Mouse (Mus musculus) testis, adult 2 months (tissue): Measurements from ENCODE around the gene Kctd14. TPM values are rescaled to one million over a fixed set of nuclear protein-coding genes. Genes with fewer than 3 reads are reported as not detected.
"Not testable (repeated sequence)": the region's sequence is repeated elsewhere in the genome, so short reads cannot be mapped to it uniquely, and the experiment has no call there.

Experiments used
- H3K27ac ChIP-seq: fragments of 200-500 bp; 2 replicates; pipeline ENCODE4 v1.5.1; 2012; ENCODE audit warnings: low read depth, low read length; ENCODE audit not compliant: control insufficient read depth, insufficient read depth
- H3K27me3 ChIP-seq: fragments of 200-500 bp; 2 replicates; pipeline ENCODE4 v1.6.1; 2012; ENCODE audit warnings: mild to moderate bottlenecking, low read length, moderate library complexity; ENCODE audit not compliant: control insufficient read depth, insufficient read depth
- H3K36me3 ChIP-seq: fragments of 200-500 bp; 2 replicates; pipeline ENCODE4 v1.6.1; 2012; ENCODE audit warnings: mild to moderate bottlenecking, low read length; ENCODE audit not compliant: control insufficient read depth, insufficient read depth
- H3K4me1 ChIP-seq: fragments of 200-500 bp; 2 replicates; pipeline ENCODE4 v1.6.1; 2012; ENCODE audit warnings: low read length; ENCODE audit not compliant: control insufficient read depth, insufficient read depth
- H3K4me3 ChIP-seq: fragments of 200-500 bp; 2 replicates; pipeline ENCODE4 v1.5.1; 2012; ENCODE audit warnings: low read depth, mild to moderate bottlenecking, low read length, moderate library complexity, mixed read lengths; ENCODE audit not compliant: control insufficient read depth
- CTCF ChIP-seq: fragments of 200-500 bp; IDR thresholded peaks from 2 replicates; pipeline ENCODE4 v1.5.1; 2012; ENCODE audit warnings: low read depth, mild to moderate bottlenecking, inconsistent platforms, low read length, moderate library complexity; ENCODE audit not compliant: control insufficient read depth, insufficient read depth, insufficient replicate concordance
- POLR2A ChIP-seq: fragments of 200-500 bp; IDR thresholded peaks from 2 replicates; pipeline ENCODE4 v1.6.1; 2012; ENCODE audit warnings: low read depth, mild to moderate bottlenecking, inconsistent platforms, low read length, moderate library complexity; ENCODE audit not compliant: control insufficient read depth
- polyA plus RNA-seq: library from polyadenylated mRNA; depleted of rRNA; stranded (reverse); fragments of >200 nt; gene quantifications from 2 replicates; pipeline ENCODE4 v1.2.3, GENCODE M21; 2012; rRNA removed

The Kctd14 gene
- polyA plus RNA-seq, result 8.8 and 12.2 TPM in 2 replicates

DNA sequence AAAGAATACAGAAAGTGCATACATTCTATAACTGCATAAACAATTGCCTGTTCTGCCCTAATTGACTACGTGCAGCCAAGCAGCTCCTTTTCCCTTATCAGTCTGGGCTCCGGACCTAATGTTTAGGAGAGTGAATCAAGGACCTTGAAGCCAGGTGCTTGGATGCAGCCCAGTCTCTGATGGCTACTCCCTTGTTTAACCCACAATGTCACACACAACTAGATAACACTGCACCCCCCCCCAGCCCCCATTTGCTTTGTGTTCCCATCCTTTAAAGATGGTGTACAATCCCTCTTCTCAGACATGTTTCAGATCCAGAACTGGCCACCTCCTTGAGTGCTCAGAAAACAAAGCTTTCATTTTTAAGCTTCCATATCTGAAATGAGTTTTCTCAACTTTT, at the start of gene Kctd14:
TSS of gene Kctd14 (plus strand) at position 301 of the 400 bp plus-strand sequence.
- H3K27ac ChIP-seq, result peak within 1 kb of the TSS; percentile 59
- not testable (repeated sequence) for H3K27me3 ChIP-seq, H3K4me1 ChIP-seq, H3K4me3 ChIP-seq, H3K36me3 ChIP-seq

DNA sequence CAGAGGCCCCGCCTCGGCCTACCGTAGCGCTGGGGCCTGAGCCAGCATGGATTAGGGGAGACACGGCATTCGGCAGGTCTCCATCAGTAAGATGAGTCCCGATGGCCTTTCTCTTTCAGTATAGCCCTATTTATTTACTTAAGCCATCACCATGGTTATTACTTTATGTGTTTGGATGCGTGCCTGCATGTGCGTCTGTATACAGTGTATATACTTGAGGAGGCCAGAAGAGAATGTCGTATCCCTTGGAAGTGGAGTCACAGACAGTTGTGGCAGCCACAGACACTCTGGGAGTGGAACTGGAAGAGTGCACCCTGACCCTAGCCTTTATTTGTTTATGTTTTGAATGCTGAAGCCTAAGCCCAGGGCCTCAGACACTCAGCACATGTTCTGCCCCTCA, 44.0 kb upstream of the Kctd14 start:
- no peak for TF ChIP-seq CTCF
- TF ChIP-seq POLR2A, result no peak
- Histone ChIP-seq H3K4me1 (no peaks in the 10 kb centered on the region), H3K36me3 (no peaks in the 10 kb centered on the region; the same call in 1 of the 2 replicates), H3K27ac (no peak overlapping the region), H3K4me3 (no peak overlapping the region), H3K27me3 (no peaks in the 10 kb centered on the region)

DNA sequence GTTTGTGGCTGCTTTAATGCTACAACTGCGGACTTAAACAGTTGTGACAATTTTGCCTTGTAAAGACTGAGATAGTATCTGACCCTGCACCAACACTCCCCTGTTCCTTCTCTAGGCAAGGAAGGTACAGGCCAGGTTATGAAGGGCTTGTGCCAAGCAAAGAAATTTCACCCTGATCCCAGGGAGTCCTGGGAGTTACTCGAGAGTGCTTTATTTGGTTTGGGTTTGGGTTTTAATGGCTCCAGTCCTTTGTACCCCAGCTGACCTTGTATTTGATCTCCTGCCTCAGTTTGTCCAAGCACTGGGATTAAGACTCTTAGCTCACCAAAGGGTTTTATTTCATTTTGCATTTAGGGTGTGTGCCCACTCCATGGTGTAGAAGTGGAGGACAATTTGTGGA, 40.0 kb upstream of the Kctd14 start:
- H3K4me1 ChIP-seq, result no peaks in the 10 kb centered on the region
- H3K4me3 ChIP-seq, result no peak overlapping the region
- H3K27me3 ChIP-seq, result no peaks in the 10 kb centered on the region
- no peaks in the 10 kb centered on the region; the same call in 1 of the 2 replicates for H3K36me3 ChIP-seq
- H3K27ac ChIP-seq, result no peak overlapping the region
- TF ChIP-seq CTCF, result no peak
- TF ChIP-seq POLR2A, result no peak

GRCm38 (mm10) chr7:97411575-97411974, 39.5 kb upstream of the Kctd14 start:
- no peaks in the 10 kb centered on the region for H3K27me3 ChIP-seq
- no peaks in the 10 kb centered on the region for H3K4me1 ChIP-seq
- H3K36me3 ChIP-seq, result no peaks in the 10 kb centered on the region; the same call in 1 of the 2 replicates
- H3K4me3 ChIP-seq, result no peak overlapping the region
- H3K27ac ChIP-seq, result no peak overlapping the region
- no peak for TF ChIP-seq POLR2A
- no peak for TF ChIP-seq CTCF

- Histone ChIP-seq H3K27ac (no peak overlapping the region), H3K4me3 (no peak overlapping the region), H3K36me3 (no peaks in the 10 kb centered on the region), H3K27me3 (no peaks in the 10 kb centered on the region), H3K4me1 (peaks cover 5% of the 10 kb centered on the region; the same call in 1 of the 2 replicates)
- TF ChIP-seq CTCF (no peak), POLR2A (no peak)
Observed at GRCm38 (mm10) chr7:97413981-97414380, 37.1 kb upstream of the Kctd14 start.

- TF ChIP-seq CTCF (no peak), POLR2A (no peak)
- no peak overlapping the region for H3K27ac ChIP-seq
- peaks cover 5% of the 10 kb centered on the region; the same call in 1 of the 2 replicates for H3K4me1 ChIP-seq
- no peaks in the 10 kb centered on the region for H3K27me3 ChIP-seq
- no peak overlapping the region for H3K4me3 ChIP-seq
- H3K36me3 ChIP-seq, result no peaks in the 10 kb centered on the region
Observed at GRCm38 (mm10) chr7:97414426-97414825, 36.7 kb upstream of the Kctd14 start.

DNA sequence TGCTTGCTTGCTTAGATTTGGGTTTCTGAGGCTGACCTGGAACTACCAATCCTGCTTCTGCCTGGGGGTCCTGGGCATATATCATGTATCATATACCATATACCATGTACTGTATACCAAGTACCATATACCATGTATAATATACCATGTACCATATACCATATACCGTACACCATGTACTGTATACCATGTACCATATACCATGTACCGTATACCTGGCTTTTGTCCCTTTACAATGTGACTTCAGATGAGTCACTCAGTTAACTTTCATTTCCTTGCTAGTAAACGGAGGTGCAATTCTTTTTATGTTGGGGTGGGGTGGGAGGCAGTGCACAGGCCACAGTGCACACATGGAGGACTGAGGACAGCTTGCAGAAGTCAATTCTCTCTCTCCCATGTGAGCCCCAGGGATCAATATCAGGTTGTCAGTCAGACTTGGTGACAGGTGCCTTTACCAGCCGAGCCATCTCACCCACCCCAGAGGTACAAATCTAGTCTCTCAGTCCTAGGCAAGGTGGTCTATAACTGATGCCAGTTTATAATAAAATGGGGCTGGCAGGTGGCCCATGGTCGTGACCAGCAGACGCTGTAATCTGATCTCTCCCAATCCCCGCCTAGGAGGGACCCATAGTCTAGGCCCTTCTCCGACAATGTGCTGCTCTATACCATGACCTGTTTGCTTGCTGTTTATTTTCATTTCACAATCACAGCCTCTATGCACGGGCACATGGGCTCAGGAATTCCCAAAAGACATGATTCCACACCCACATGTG, 36.0 kb upstream of the Kctd14 start:
- no peaks in the 10 kb centered on the region for H3K27me3 ChIP-seq
- H3K36me3 ChIP-seq, result no peaks in the 10 kb centered on the region
- no peak overlapping the region for H3K4me3 ChIP-seq
- H3K27ac ChIP-seq, result no peak overlapping the region
- peaks cover 5% of the 10 kb centered on the region; the same call in 1 of the 2 replicates for H3K4me1 ChIP-seq
- TF ChIP-seq POLR2A (no peak), CTCF (no peak)
